Mouse (Mus musculus): ENCODE results near the gene Lsamp. TPM values are rescaled to one million over a fixed set of nuclear protein-coding genes. Genes with fewer than 3 reads are reported as not detected.

The Lsamp gene
- polyA plus RNA-seq, 1 experiment from 2014 or later: 2.1 TPM

DNA sequence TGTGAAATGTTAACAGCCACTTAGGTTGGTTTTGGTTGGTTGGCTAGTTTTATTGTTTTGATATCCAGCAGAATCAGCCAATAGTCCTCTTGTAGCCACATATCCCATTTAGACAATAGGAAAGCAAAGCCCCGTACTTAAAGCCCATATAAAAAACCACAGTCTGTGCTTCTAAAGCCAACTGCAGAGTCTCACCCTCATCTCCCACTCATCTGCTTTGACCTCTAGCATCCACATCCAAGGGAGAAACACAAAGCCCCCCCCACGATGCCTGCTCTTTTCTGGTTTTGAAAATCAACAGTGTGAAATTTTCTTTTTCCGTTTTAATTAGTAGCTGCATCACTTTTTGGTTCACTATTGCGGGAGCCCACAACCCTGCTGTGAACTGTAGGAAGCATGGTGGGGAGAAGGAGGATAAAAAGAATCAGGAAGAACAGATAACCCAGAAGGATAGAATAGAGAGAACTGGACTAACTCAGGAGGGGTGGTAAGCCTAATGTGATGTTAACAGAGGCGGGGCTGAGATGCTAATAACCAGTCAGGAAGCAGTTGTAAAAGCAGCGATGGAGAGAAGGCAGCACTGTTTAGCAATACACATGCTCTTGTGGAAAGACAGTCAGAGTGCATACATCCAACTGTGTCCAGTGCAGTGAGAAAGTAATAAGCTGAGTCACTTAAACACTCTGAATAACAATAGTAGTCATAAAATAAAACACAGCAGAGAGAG, 2165.2 kb downstream of the Lsamp start:
- Histone ChIP-seq H3K4me1 (ENCODE audit: control insufficient read depth in 2 of 2, insufficient read depth in 2 of 2, low read length in 2 of 2) (peaks cover 4 to 6% of the 10 kb centered on the region in 2 experiments; a peak in 2 of 4 replicates), H3K4me2 (ENCODE audit: low read length) (no peak overlapping the region), H3K36me3 (ENCODE audit: control insufficient read depth, insufficient read depth, low read length) (no peaks in the 10 kb centered on the region), H3K9ac (ENCODE audit: low read length) (no peak overlapping the region), H3K27ac (replicated peaks in 1 of 2; ENCODE audit: control insufficient read depth in 1 of 2, insufficient read depth in 1 of 2, low read depth in 2 of 2, low read length in 2 of 2) (no peak overlapping the region), H3K4me3 (ENCODE audit: control insufficient read depth in 1 of 2, insufficient read depth in 1 of 2, low read depth in 1 of 2, low read length in 2 of 2) (no peak overlapping the region), H3K9me3 (ENCODE audit: control insufficient read depth, low read length) (no peaks in the 10 kb centered on the region), H3K27me3 (ENCODE audit: control insufficient read depth, insufficient read depth, low read length) (no peaks in the 10 kb centered on the region)
- ATAC-seq (ENCODE audit: insufficient number of reproducible peaks, insufficient read depth, low FRiP score, low read depth): no peak
- WGBS: 69% methylated on average over 6 of the region's 6 CpGs

DNA sequence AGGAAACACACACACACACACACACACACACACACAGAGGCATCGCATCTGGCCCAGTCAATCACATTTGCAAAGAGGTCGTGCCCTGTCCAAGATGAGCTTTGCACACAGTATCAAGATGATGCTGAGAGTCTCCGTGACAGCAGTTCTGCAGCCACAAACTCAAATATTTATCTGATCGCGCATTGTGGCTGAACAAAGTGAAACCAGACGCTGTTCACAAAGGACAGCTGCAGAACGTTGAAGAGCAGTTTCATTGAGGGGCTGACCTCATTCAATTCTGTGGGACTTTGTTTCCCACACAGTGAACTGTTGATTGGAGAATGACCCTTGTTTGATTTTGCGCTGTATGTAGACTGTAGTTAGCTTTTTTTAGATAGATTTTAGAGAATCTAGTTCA, 2168.5 kb downstream of the Lsamp start:
- no peaks in the 10 kb centered on the region for H3K36me3 ChIP-seq (ENCODE audit: control insufficient read depth, insufficient read depth, low read length)
- H3K9ac ChIP-seq (ENCODE audit: low read length): no peak overlapping the region
- no peaks in the 10 kb centered on the region for H3K27me3 ChIP-seq (ENCODE audit: control insufficient read depth, insufficient read depth, low read length)
- H3K4me1 ChIP-seq (ENCODE audit: control insufficient read depth in 2 of 2, insufficient read depth in 2 of 2, low read length in 2 of 2): peaks cover 4 to 6% of the 10 kb centered on the region in 2 experiments; a peak in 2 of 4 replicates
- ATAC-seq (ENCODE audit: insufficient number of reproducible peaks, insufficient read depth, low FRiP score, low read depth): no peak
- 34% methylated on average over 8 of the region's 8 CpGs for WGBS
- no peak overlapping the region; a peak in 1 of 4 replicates for H3K27ac ChIP-seq (replicated peaks in 1 of 2; ENCODE audit: control insufficient read depth in 1 of 2, insufficient read depth in 1 of 2, low read depth in 2 of 2, low read length in 2 of 2)
- H3K9me3 ChIP-seq (ENCODE audit: control insufficient read depth, low read length): no peaks in the 10 kb centered on the region
- peak overlapping the region; percentile 49 for H3K4me2 ChIP-seq (ENCODE audit: low read length)
- H3K4me3 ChIP-seq (ENCODE audit: control insufficient read depth in 1 of 2, insufficient read depth in 1 of 2, low read depth in 1 of 2, low read length in 2 of 2): no peak overlapping the region

DNA sequence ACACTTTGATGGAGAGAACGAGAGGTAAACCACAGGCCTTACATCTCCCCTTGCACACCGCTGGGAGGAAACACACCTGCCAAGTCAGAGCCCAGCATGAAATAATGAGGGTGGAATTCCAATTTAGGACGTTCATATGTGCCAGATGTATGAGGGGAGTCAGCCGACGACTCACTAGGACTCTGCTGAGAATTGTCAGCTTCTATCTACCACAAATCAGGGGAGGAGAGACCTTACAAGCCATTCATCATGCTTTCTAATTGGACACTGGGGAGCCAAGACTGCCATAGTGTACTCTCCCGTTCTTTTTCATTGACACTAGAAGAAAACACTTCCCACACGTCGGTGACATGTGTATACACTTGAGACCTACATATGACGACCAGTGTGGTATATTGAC, 2173.7 kb downstream of the Lsamp start:
- Histone ChIP-seq H3K4me2 (ENCODE audit: low read length) (no peak overlapping the region), H3K27me3 (ENCODE audit: control insufficient read depth, insufficient read depth, low read length) (no peaks in the 10 kb centered on the region), H3K27ac (replicated peaks in 1 of 2; ENCODE audit: control insufficient read depth in 1 of 2, insufficient read depth in 1 of 2, low read depth in 2 of 2, low read length in 2 of 2) (no peak overlapping the region), H3K4me3 (ENCODE audit: control insufficient read depth in 1 of 2, insufficient read depth in 1 of 2, low read depth in 1 of 2, low read length in 2 of 2) (no peak overlapping the region), H3K9me3 (ENCODE audit: control insufficient read depth, low read length) (no peaks in the 10 kb centered on the region), H3K9ac (ENCODE audit: low read length) (no peak overlapping the region), H3K4me1 (ENCODE audit: control insufficient read depth in 2 of 2, insufficient read depth in 2 of 2, low read length in 2 of 2) (no peaks in the 10 kb centered on the region), H3K36me3 (ENCODE audit: control insufficient read depth, insufficient read depth, low read length) (no peaks in the 10 kb centered on the region)
- 84% methylated on average over 9 of the region's 9 CpGs for WGBS
- ATAC-seq (ENCODE audit: insufficient number of reproducible peaks, insufficient read depth, low FRiP score, low read depth): no peak

DNA sequence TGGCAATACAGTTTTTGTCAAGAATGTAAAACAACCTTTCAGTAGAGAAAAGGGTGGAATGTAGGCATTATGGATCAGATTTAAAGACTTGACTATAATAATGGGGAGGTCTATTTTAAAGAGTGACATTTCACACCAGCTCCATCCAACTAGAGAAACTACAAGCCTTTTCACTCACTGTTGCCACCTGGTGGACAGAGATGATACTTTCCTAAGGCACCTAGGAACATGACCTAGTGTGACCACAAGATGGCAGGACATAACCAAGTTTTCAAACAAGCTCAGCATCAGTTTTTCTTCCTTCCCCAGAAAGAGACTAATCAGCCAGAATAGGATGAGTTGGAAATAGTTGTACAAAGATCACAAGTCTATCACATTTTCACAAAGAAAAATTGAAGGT, 2180.8 kb downstream of the Lsamp start:
- Histone ChIP-seq H3K4me1 (ENCODE audit: control insufficient read depth in 2 of 2, insufficient read depth in 2 of 2, low read length in 2 of 2) (no peaks in the 10 kb centered on the region), H3K9me3 (ENCODE audit: control insufficient read depth, low read length) (no peaks in the 10 kb centered on the region), H3K27ac (replicated peaks in 1 of 2; ENCODE audit: control insufficient read depth in 1 of 2, insufficient read depth in 1 of 2, low read depth in 2 of 2, low read length in 2 of 2) (no peak overlapping the region), H3K4me3 (ENCODE audit: control insufficient read depth in 1 of 2, insufficient read depth in 1 of 2, low read depth in 1 of 2, low read length in 2 of 2) (no peak overlapping the region), H3K27me3 (ENCODE audit: control insufficient read depth, insufficient read depth, low read length) (no peaks in the 10 kb centered on the region), H3K4me2 (ENCODE audit: low read length) (no peak overlapping the region), H3K36me3 (ENCODE audit: control insufficient read depth, insufficient read depth, low read length) (no peaks in the 10 kb centered on the region), H3K9ac (ENCODE audit: low read length) (no peak overlapping the region)
- no peak for ATAC-seq (ENCODE audit: insufficient number of reproducible peaks, insufficient read depth, low FRiP score, low read depth)

DNA sequence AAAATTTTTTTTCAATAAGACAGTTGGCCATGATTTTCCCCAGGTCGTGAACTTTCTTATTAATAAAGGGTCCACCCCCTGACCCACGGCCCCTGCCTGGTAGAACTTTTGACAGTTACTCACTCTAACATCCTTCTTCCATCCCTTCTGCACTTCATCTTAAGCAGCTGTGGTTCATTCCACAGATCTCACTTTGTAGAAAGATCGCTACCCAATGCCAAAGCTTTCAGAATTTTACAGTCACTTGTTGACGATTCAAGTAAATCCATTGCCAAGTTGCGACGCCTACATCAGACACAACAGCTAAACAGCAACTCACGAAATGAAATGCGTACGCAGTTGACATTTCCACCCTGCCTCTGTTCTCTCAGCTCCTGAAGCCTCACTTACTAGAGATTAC, 2184.1 kb downstream of the Lsamp start:
- Histone ChIP-seq H3K27ac (replicated peaks in 1 of 2; ENCODE audit: control insufficient read depth in 1 of 2, insufficient read depth in 1 of 2, low read depth in 2 of 2, low read length in 2 of 2) (no peak overlapping the region), H3K9me3 (ENCODE audit: control insufficient read depth, low read length) (no peaks in the 10 kb centered on the region), H3K4me3 (ENCODE audit: control insufficient read depth in 1 of 2, insufficient read depth in 1 of 2, low read depth in 1 of 2, low read length in 2 of 2) (no peak overlapping the region), H3K4me1 (ENCODE audit: control insufficient read depth in 2 of 2, insufficient read depth in 2 of 2, low read length in 2 of 2) (no peaks in the 10 kb centered on the region), H3K9ac (ENCODE audit: low read length) (no peak overlapping the region), H3K36me3 (ENCODE audit: control insufficient read depth, insufficient read depth, low read length) (no peaks in the 10 kb centered on the region), H3K27me3 (ENCODE audit: control insufficient read depth, insufficient read depth, low read length) (no peaks in the 10 kb centered on the region), H3K4me2 (ENCODE audit: low read length) (no peak overlapping the region)
- ATAC-seq (ENCODE audit: insufficient number of reproducible peaks, insufficient read depth, low FRiP score, low read depth): no peak
- 86% methylated on average over 9 of the region's 9 CpGs for WGBS

DNA sequence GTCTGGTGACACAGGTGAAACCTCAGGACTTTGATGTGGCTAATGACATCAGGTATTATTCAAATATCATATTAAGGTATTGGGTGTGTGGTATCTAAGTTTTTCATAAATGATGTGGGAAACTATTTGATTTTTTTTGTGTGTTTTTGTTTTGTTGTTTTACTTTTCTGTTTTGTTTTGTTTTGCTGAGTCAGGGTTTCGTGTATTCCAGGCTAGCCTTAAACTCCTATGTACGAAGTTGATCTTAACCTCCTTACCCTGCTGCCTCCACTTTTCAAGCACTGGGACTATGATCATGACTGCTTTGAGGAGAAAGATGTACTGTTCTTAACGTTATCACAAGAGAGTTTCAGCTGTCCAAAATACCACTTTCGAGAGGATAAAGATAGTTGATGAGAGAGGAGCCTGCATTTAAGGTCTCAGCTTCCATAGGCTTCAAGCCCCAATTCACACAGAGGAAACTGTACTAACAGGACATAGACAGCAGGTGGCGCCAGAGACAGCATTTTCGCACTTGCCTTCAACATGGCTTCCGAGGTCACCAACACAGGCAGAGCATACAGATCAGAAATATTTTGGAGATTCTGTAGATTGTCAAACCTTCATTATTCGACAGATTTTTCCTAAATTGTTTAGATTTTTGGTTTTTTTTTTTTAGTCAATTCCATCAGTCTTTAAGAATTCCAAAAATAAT, 2185.4 kb downstream of the Lsamp start:
- H3K27ac ChIP-seq (replicated peaks in 1 of 2; ENCODE audit: control insufficient read depth in 1 of 2, insufficient read depth in 1 of 2, low read depth in 2 of 2, low read length in 2 of 2): no peak overlapping the region
- no peak overlapping the region for H3K9ac ChIP-seq (ENCODE audit: low read length)
- H3K9me3 ChIP-seq (ENCODE audit: control insufficient read depth, low read length): no peaks in the 10 kb centered on the region
- no peaks in the 10 kb centered on the region for H3K27me3 ChIP-seq (ENCODE audit: control insufficient read depth, insufficient read depth, low read length)
- 23% methylated on average over 8 of the region's 8 CpGs for WGBS
- H3K4me1 ChIP-seq (ENCODE audit: control insufficient read depth in 2 of 2, insufficient read depth in 2 of 2, low read length in 2 of 2): no peaks in the 10 kb centered on the region
- no peaks in the 10 kb centered on the region for H3K36me3 ChIP-seq (ENCODE audit: control insufficient read depth, insufficient read depth, low read length)
- no peak for ATAC-seq (ENCODE audit: insufficient number of reproducible peaks, insufficient read depth, low FRiP score, low read depth)
- H3K4me3 ChIP-seq (ENCODE audit: control insufficient read depth in 1 of 2, insufficient read depth in 1 of 2, low read depth in 1 of 2, low read length in 2 of 2): no peak overlapping the region
- no peak overlapping the region for H3K4me2 ChIP-seq (ENCODE audit: low read length)

DNA sequence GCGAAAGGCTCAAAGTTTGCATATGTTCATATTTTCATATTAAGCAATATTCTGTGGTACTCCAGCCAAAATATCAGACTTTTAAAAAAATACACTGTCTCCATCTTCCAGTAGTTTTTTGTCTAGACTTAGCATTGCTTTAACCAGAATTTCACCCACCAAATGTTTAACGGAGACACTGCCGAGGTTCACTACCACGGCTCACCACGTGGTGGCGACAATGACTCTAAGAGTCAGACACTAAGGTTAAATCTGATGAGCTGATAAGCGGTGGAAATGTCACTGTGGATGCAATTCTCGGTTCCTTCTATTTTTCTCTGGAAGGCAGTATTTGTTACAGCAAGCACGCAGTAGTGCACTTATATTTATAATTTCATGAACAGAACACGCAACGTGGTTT, 2188.3 kb downstream of the Lsamp start:
- Histone ChIP-seq H3K4me3 (ENCODE audit: control insufficient read depth in 1 of 2, insufficient read depth in 1 of 2, low read depth in 1 of 2, low read length in 2 of 2) (no peak overlapping the region), H3K4me2 (ENCODE audit: low read length) (no peak overlapping the region), H3K27me3 (ENCODE audit: control insufficient read depth, insufficient read depth, low read length) (no peaks in the 10 kb centered on the region), H3K9me3 (ENCODE audit: control insufficient read depth, low read length) (no peaks in the 10 kb centered on the region), H3K36me3 (ENCODE audit: control insufficient read depth, insufficient read depth, low read length) (no peaks in the 10 kb centered on the region), H3K9ac (ENCODE audit: low read length) (no peak overlapping the region), H3K27ac (replicated peaks in 1 of 2; ENCODE audit: control insufficient read depth in 1 of 2, insufficient read depth in 1 of 2, low read depth in 2 of 2, low read length in 2 of 2) (no peak overlapping the region), H3K4me1 (ENCODE audit: control insufficient read depth in 2 of 2, insufficient read depth in 2 of 2, low read length in 2 of 2) (no peaks in the 10 kb centered on the region)
- 29% methylated on average over 11 of the region's 11 CpGs for WGBS
- ATAC-seq (ENCODE audit: insufficient number of reproducible peaks, insufficient read depth, low FRiP score, low read depth): no peak

All from heart, embryonic 14.5 days (tissue).